ENCODE assay signal across 8 mouse cellular contexts in genomic region chr2:119476621-119477391, GRCm38 (mm10). TPM values are rescaled to one million over a fixed set of nuclear protein-coding genes. Genes with fewer than 3 reads are reported as not detected.
DNase-seq lines count a peak whose midpoint lies in the region; ATAC-seq lines count a peak whose summit lies in the region.

No protein-coding gene starts in this region.

- H3K27me3 ChIP-seq in embryonic facial prominence, embryonic 11.5 days (ENCODE audit: control insufficient read depth, insufficient read depth, low read length): no peaks in the 10 kb centered on the region
- H3K27me3 ChIP-seq in midbrain, embryonic 11.5 days (ENCODE audit: control insufficient read depth, insufficient read depth, low read length): no peaks in the 10 kb centered on the region

- peak overlapping the region; percentile 98 for H3K9ac ChIP-seq in embryonic facial prominence, embryonic 11.5 days (replicated peaks; ENCODE audit: low read length)
- H3K9ac ChIP-seq in midbrain, embryonic 11.5 days (ENCODE audit: low read length): peak overlapping the region; percentile 99

- ATAC-seq in embryonic facial prominence, embryonic 11.5 days (replicated peaks; ENCODE audit: insufficient number of reproducible peaks, low FRiP score, low TSS enrichment, low read depth): peak; percentile 82
- peak; percentile 84 for ATAC-seq in midbrain, embryonic 11.5 days (ENCODE audit: low FRiP score)

- no peaks in the 10 kb centered on the region for H3K9me3 ChIP-seq in embryonic facial prominence, embryonic 11.5 days (replicated peaks; ENCODE audit: control insufficient read depth, low read length)
- no peaks in the 10 kb centered on the region for H3K9me3 ChIP-seq in midbrain, embryonic 11.5 days (ENCODE audit: control insufficient read depth, low read length)

- H3K4me2 ChIP-seq in embryonic facial prominence, embryonic 11.5 days (ENCODE audit: low read depth, low read length): peak overlapping the region; percentile 81
- H3K4me2 ChIP-seq in midbrain, embryonic 11.5 days: peak overlapping the region; percentile 64

- H3K4me1 ChIP-seq in embryonic facial prominence, embryonic 11.5 days (ENCODE audit: control insufficient read depth, insufficient read depth, low read length): no peaks in the 10 kb centered on the region
- H3K4me1 ChIP-seq in midbrain, embryonic 11.5 days (ENCODE audit: control insufficient read depth, insufficient read depth, low read length): peaks cover 8% of the 10 kb centered on the region; the same call in 1 of the 2 replicates

- peak; percentile 75 for DNase-seq in 3T3-L1 (ENCODE audit: low read depth, low spot score)
- DNase-seq in adrenal gland, postnatal 25 days: peak; percentile 66
- DNase-seq in embryonic facial prominence, embryonic 11.5 days (ENCODE audit: low spot score): peak; percentile 73
- peak; percentile 99 for DNase-seq in heart, adult 11 months
- peak; percentile 84 for DNase-seq in kidney, adult 11 months
- DNase-seq in left cerebral cortex, postnatal 4 days: peak; percentile 63
- DNase-seq in midbrain, embryonic 11.5 days (ENCODE audit: low spot score, missing footprints): peak; percentile 97
- peak; percentile 72 for DNase-seq in spleen, adult 12 weeks (ENCODE audit: low spot score)

- intact Hi-C loops in left cerebral cortex, postnatal 4 days (cut with DNase I): no loop called here

- peak overlapping the region; percentile 96 for H3K4me3 ChIP-seq in embryonic facial prominence, embryonic 11.5 days (ENCODE audit: low read depth, low read length)
- peak overlapping the region; percentile 95 for H3K4me3 ChIP-seq in midbrain, embryonic 11.5 days (ENCODE audit: low read depth, low read length)

- H3K36me3 ChIP-seq in embryonic facial prominence, embryonic 11.5 days (replicated peaks; ENCODE audit: control insufficient read depth, insufficient read depth, low read depth, low read length): no peaks in the 10 kb centered on the region
- no peaks in the 10 kb centered on the region; the same call in 1 of the 2 replicates for H3K36me3 ChIP-seq in midbrain, embryonic 11.5 days (ENCODE audit: control insufficient read depth, insufficient read depth, low read length)

- WGBS in embryonic facial prominence, embryonic 11.5 days: under 1% methylated on average over 36 of the region's 44 CpGs
- under 1% methylated on average over 42 of the region's 44 CpGs for WGBS in midbrain, embryonic 11.5 days

- peak overlapping the region; percentile 95 for H3K27ac ChIP-seq in embryonic facial prominence, embryonic 11.5 days (replicated peaks; ENCODE audit: low read depth, low read length)
- H3K27ac ChIP-seq in midbrain, embryonic 11.5 days (ENCODE audit: low read depth, low read length): peak overlapping the region; percentile 93

RNA-seq across cellular contexts. Expression of gene Ino80, which starts 0.7 kb away (rescaled TPM):
- total RNA-seq in adrenal gland, postnatal 25 days (2021): 21.0 and 25.3 TPM in 2 replicates
- polyA plus RNA-seq in embryonic facial prominence, embryonic 11.5 days (2014; fragmentation: Nextera tagmentation; extraction: Ambion mirVana): 3.6 and 4.3 TPM in 2 replicates
- total RNA-seq in left cerebral cortex, postnatal 4 days (2021): 10 to 100 TPM; 20.9 to 23.7 TPM
- 3.9 and 4.3 TPM in 2 replicates for polyA plus RNA-seq in midbrain, embryonic 11.5 days (2014; fragmentation: Nextera tagmentation; extraction: Ambion mirVana)

Comparison
In these comparisons a context has a peak if more than half of its experiments do, and no peak if none do; other contexts are left out.
1. Peak in every context shown above with its lines: DNase-seq, ATAC-seq, H3K4me3 ChIP-seq and H3K27ac ChIP-seq.